Mouse (Mus musculus): ENCODE measurements at regions not wholly inside any gene's neighbourhood (a gene's known extent, or its start where the extent isn't known, plus 50 kb on each side); places are given as distances from the start of the nearest gene placed in this dataset.

DNA sequence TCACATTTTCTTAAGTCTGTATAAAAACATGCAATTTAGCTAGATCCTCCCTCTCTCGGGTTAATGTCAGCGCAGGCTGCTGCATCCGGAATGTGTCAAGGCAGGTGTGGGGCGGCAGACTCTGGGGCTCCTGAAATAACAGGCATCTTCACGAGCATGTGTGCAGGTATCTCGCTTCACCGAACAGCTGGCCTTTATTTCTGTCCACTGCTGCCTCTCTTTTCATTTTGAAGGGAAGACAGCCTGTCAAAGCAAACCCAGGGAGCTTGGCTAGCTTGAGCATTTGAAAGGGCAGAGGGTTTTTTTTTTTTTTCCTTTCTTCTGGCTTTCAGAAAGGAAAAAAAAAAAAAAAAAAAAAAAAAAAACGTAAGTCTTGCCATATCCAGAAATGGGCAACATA lies 230.4 kb upstream of the Xylt1 start:
- Histone ChIP-seq H3K27me3 (replicated peaks) (no peaks in the 10 kb centered on the region), H3K4me1 (no peaks in the 10 kb centered on the region), H3K27ac (no peak overlapping the region), H3K9me3 (no peaks in the 10 kb centered on the region), H3K36me3 (no peaks in the 10 kb centered on the region), H3K4me2 (replicated peaks) (no peak overlapping the region), H3K9ac (no peak overlapping the region), H3K4me3 (no peak overlapping the region)
- ATAC-seq (ENCODE audit: low FRiP score, low read depth): no peak
- WGBS: 77% methylated on average over 8 of the region's 8 CpGs

GRCm38 (mm10) chr7:117153826-117154550 lies 226.8 kb upstream of the Xylt1 start:
- Histone ChIP-seq H3K9ac (no peak overlapping the region), H3K36me3 (no peaks in the 10 kb centered on the region), H3K27me3 (replicated peaks) (no peaks in the 10 kb centered on the region), H3K9me3 (no peaks in the 10 kb centered on the region), H3K4me1 (no peaks in the 10 kb centered on the region), H3K27ac (no peak overlapping the region), H3K4me3 (no peak overlapping the region), H3K4me2 (replicated peaks) (no peak overlapping the region)
- WGBS: 89% methylated on average over 5 of the region's 5 CpGs
- ATAC-seq (ENCODE audit: low FRiP score, low read depth): no peak

GRCm38 (mm10) chr7:117161193-117161908 lies 219.4 kb upstream of the Xylt1 start:
- Histone ChIP-seq H3K27me3 (replicated peaks) (no peaks in the 10 kb centered on the region), H3K36me3 (no peaks in the 10 kb centered on the region), H3K9me3 (no peaks in the 10 kb centered on the region), H3K4me1 (peaks cover 4% of the 10 kb centered on the region; the same call in 1 of the 2 replicates), H3K27ac (no peak overlapping the region), H3K4me2 (replicated peaks) (no peak overlapping the region), H3K9ac (no peak overlapping the region), H3K4me3 (no peak overlapping the region)
- peak; percentile 29; the same call in 1 of the 2 replicates for ATAC-seq (ENCODE audit: low FRiP score, low read depth)
- WGBS: 51% methylated on average over 3 of the region's 3 CpGs

DNA sequence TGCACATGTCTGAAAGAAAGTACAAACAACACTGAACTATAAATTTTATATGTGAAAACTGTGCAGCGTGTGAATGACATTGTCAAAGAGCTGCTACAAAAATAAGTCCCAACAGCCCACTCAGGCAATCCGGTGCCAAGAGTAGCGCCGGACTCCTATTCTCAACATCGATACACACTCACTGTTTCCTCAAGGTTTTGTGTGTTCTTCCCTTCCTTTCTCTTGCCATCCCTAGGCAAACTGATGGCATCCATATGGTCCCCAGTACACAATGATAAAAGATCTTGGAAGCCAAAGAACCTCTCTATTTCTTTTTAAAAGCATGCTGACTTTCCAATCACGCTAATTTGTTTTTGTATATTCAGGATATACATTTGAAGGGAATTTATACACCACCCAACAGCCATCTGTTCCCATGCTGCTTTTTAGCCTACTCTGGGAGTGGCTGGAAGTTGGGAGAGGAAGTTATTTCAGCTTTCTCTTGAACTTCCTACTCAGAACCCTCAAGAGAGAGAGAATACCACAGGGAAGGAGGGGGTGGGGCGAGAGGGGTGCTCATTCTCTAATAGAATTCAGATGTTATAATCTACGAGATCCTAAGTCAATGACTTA lies 205.9 kb upstream of the Xylt1 start:
- WGBS: 86% methylated on average over 8 of the region's 8 CpGs
- no peak for ATAC-seq (ENCODE audit: low FRiP score, low read depth)
- H3K4me1 ChIP-seq: no peaks in the 10 kb centered on the region
- H3K36me3 ChIP-seq: no peaks in the 10 kb centered on the region
- H3K4me3 ChIP-seq: no peak overlapping the region
- no peaks in the 10 kb centered on the region for H3K27me3 ChIP-seq (replicated peaks)
- H3K9me3 ChIP-seq: no peaks in the 10 kb centered on the region
- no peak overlapping the region for H3K9ac ChIP-seq
- H3K27ac ChIP-seq: no peak overlapping the region
- H3K4me2 ChIP-seq (replicated peaks): no peak overlapping the region

DNA sequence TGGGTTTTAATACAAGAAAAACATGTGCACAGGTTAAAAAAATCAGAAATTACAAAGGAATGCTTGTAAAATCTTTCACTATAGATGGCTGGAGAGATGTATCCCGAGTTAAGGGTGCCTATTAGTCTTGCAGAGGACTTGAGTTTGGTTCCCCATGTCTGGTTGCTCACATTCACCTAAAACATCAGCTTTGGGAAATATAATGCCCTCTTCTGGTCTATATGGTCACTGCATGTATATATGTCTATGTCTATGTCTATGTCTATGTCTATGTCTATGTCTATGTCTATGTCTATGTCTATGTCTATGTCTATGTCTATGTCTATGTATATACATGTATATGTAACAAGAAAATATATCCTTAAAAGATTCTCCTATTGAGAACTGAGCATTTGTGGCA lies 196.8 kb upstream of the Xylt1 start:
- H3K9me3 ChIP-seq: no peaks in the 10 kb centered on the region
- WGBS: 67% methylated on average over 1 of the region's 1 CpGs
- H3K4me3 ChIP-seq: no peak overlapping the region
- no peaks in the 10 kb centered on the region for H3K36me3 ChIP-seq
- H3K27me3 ChIP-seq (replicated peaks): no peaks in the 10 kb centered on the region
- no peak for ATAC-seq (ENCODE audit: low FRiP score, low read depth)
- H3K4me2 ChIP-seq (replicated peaks): no peak overlapping the region
- no peak overlapping the region for H3K9ac ChIP-seq
- no peaks in the 10 kb centered on the region for H3K4me1 ChIP-seq
- no peak overlapping the region for H3K27ac ChIP-seq

DNA sequence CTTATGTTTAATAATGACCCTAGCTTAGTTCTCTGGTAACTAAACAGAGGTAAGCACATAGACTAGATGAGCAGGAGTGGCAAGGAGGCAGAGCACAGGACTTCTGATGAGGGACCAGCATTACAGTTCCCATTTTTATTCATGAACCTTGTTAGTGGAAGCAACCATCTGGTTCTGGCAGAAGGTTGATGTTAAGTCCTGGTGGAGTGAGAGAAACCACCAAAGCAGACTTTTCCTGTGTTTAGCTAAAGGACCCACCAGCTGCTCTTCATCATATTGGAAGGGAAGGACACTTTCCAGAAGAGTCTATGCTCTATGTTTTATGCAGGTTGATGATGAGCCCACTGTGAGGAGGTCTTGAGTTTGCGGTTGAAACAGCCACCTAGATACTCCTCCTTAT lies 194.9 kb upstream of the Xylt1 start:
- 92% methylated on average over 1 of the region's 1 CpGs for WGBS
- H3K4me2 ChIP-seq (replicated peaks): no peak overlapping the region

DNA sequence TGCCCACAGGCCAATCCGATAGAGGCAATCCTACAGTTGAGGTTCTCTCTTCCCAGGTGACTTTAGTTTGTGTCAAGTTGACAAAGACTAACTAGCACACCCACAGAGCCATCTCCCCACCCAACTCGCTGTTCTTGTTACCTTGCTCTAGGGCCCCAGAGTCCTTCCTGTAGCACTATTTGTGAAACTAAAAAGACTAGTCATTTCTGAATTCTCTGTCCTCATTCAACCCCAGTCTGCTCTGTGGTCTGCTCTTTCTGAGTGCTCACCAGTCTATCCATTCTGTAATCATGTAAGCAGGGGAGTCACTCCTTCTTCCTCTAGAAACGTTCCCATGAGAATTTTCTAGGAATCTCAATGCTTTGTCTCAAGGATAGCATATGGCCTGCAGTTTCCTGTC lies 184.2 kb upstream of the Xylt1 start:
- WGBS: 86% methylated on average over 3 of the region's 3 CpGs
- H3K4me3 ChIP-seq: no peak overlapping the region
- no peak overlapping the region for H3K9ac ChIP-seq
- no peaks in the 10 kb centered on the region for H3K9me3 ChIP-seq
- H3K27me3 ChIP-seq (replicated peaks): no peaks in the 10 kb centered on the region
- no peaks in the 10 kb centered on the region for H3K36me3 ChIP-seq
- no peak overlapping the region for H3K27ac ChIP-seq
- H3K4me2 ChIP-seq (replicated peaks): no peak overlapping the region
- H3K4me1 ChIP-seq: no peaks in the 10 kb centered on the region
- no peak for ATAC-seq (ENCODE audit: low FRiP score, low read depth)

More for the DNA sequence above, 194.9 kb upstream of the Xylt1 start:
- Histone ChIP-seq H3K27me3 (replicated peaks) (no peaks in the 10 kb centered on the region), H3K4me1 (no peaks in the 10 kb centered on the region), H3K27ac (no peak overlapping the region), H3K9ac (no peak overlapping the region), H3K36me3 (no peaks in the 10 kb centered on the region), H3K4me3 (no peak overlapping the region), H3K9me3 (no peaks in the 10 kb centered on the region)
- ATAC-seq (ENCODE audit: low FRiP score, low read depth): no peak

GRCm38 (mm10) chr7:117226294-117226693 lies 154.5 kb upstream of the Xylt1 start:
- ATAC-seq (ENCODE audit: low FRiP score, low read depth): no peak
- Histone ChIP-seq H3K4me2 (replicated peaks) (no peak overlapping the region), H3K9ac (no peak overlapping the region), H3K9me3 (no peaks in the 10 kb centered on the region), H3K27ac (no peak overlapping the region), H3K36me3 (no peaks in the 10 kb centered on the region), H3K4me1 (no peaks in the 10 kb centered on the region), H3K4me3 (no peak overlapping the region), H3K27me3 (replicated peaks) (no peaks in the 10 kb centered on the region)

DNA sequence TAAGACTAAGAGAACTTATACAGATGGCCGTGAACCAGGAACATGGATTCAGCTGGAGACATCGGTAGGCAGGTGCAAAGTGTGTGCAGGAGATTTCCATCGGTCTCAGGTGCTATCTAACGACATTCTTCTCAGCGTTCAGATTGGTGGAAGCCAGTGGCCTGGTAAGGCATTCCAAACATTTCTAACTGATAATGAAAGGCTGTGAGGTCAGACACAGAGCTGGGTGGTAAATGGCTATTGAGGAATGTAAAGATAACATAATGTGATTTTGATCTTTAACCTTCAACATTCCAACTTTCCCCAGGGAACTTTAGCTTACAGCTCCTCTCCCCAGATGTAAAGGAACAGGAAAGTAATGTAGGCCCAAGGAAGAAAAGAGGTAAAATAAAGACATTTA lies 151.2 kb upstream of the Xylt1 start:
- Histone ChIP-seq H3K4me3 (no peak overlapping the region), H3K9ac (no peak overlapping the region), H3K4me1 (no peaks in the 10 kb centered on the region), H3K36me3 (no peaks in the 10 kb centered on the region), H3K27ac (no peak overlapping the region), H3K9me3 (no peaks in the 10 kb centered on the region), H3K4me2 (replicated peaks) (no peak overlapping the region), H3K27me3 (replicated peaks) (no peaks in the 10 kb centered on the region)
- ATAC-seq (ENCODE audit: low FRiP score, low read depth): no peak
- 83% methylated on average over 5 of the region's 5 CpGs for WGBS

GRCm38 (mm10) chr7:117256819-117257218 lies 124.0 kb upstream of the Xylt1 start:
- H3K9me3 ChIP-seq: no peaks in the 10 kb centered on the region
- H3K4me3 ChIP-seq: no peak overlapping the region
- no peak overlapping the region for H3K9ac ChIP-seq
- H3K4me1 ChIP-seq: no peaks in the 10 kb centered on the region
- no peaks in the 10 kb centered on the region for H3K36me3 ChIP-seq
- no peak for ATAC-seq (ENCODE audit: low FRiP score, low read depth)
- no peak overlapping the region for H3K4me2 ChIP-seq (replicated peaks)
- no peaks in the 10 kb centered on the region for H3K27me3 ChIP-seq (replicated peaks)
- 84% methylated on average over 9 of the region's 9 CpGs for WGBS
- no peak overlapping the region for H3K27ac ChIP-seq

- Histone ChIP-seq H3K36me3 (no peaks in the 10 kb centered on the region), H3K4me3 (no peak overlapping the region), H3K4me2 (replicated peaks) (no peak overlapping the region), H3K9me3 (no peaks in the 10 kb centered on the region), H3K27ac (no peak overlapping the region), H3K27me3 (replicated peaks) (no peaks in the 10 kb centered on the region), H3K4me1 (no peaks in the 10 kb centered on the region), H3K9ac (no peak overlapping the region)
- 84% methylated on average over 5 of the region's 5 CpGs for WGBS
- no peak for ATAC-seq (ENCODE audit: low FRiP score, low read depth)
Observed at GRCm38 (mm10) chr7:117258557-117258956, 122.2 kb upstream of the Xylt1 start.

- Histone ChIP-seq H3K4me2 (replicated peaks) (no peak overlapping the region), H3K4me1 (no peaks in the 10 kb centered on the region), H3K27ac (no peak overlapping the region), H3K4me3 (no peak overlapping the region), H3K36me3 (no peaks in the 10 kb centered on the region), H3K9ac (no peak overlapping the region), H3K27me3 (replicated peaks) (no peaks in the 10 kb centered on the region), H3K9me3 (no peaks in the 10 kb centered on the region)
- whole genome bisulfite sequencing: 69% methylated on average over 5 of the region's 5 CpGs
- ATAC-seq (ENCODE audit: low FRiP score, low read depth): no peak
Observed at GRCm38 (mm10) chr7:117259151-117259550, 121.6 kb upstream of the Xylt1 start.
